Comparison of ENCODE assay signal across 19 mouse cellular contexts in the genomic region with DNA sequence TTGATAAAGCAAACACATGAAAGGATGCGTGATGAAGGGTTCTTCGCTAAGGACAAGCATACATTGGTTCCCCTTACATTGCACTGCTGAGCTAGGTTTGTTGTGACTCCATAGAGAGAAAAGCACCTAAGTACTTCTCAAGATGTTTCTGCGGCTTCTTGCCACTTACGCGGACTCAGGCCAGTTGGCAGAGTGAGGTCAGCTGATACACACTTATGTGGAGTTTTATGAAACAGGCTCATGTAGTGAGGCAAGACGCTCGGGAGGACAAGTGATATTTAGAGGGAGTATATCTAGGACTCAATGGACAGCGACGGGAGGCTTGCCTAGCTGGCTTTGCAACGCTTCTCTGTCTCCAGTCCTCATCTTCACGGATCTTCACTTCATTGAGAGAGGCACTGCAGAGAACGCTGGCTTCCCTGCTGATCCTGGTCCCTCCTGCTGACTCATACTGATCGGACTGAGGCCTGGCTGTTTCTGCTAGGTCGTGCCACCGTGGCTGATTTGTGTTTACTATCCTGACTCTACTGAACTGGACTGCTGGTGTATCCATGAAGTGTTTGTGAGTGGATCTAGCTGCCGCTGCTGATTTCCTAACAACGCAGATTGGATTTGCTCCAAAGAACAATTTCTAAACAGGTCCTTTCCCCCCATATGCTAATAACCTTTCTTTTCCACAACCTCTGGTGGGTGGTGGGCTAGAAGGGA.
A peak's percentile ranks its signal among the peaks of the same experiment; 100 is the strongest.
DNase-seq lines count a peak whose midpoint lies in the region; ATAC-seq and TF ChIP-seq lines count a peak whose summit lies in the region.
"Had no signal": no experiment of that assay in that cellular context is flagged by ENCODE, and none has a peak within 500 bp of the region (broad histone marks: within the 10 kb centered on the region; RNA-seq: fewer than 3 reads in every experiment).

No protein-coding gene starts in this region.

- peak overlapping the region; percentile 59; the same call in 1 of the 2 replicates for H3K27ac ChIP-seq in lung, embryonic 14.5 days (ENCODE audit: low read depth)
- no peak overlapping the region for H3K27ac ChIP-seq in neural tube, embryonic 15.5 days (replicated peaks)
- H3K27ac ChIP-seq: embryonic facial prominence, embryonic 15.5 days; forebrain, embryonic 15.5 days; hindbrain, embryonic 12.5 days; hindbrain, postnatal 0 days had no signal

- no peak overlapping the region for H3K9ac ChIP-seq in lung, embryonic 14.5 days
- H3K9ac ChIP-seq in neural tube, embryonic 15.5 days (replicated peaks) = no peak overlapping the region
- H3K9ac ChIP-seq: embryonic facial prominence, embryonic 15.5 days; forebrain, embryonic 15.5 days; heart, embryonic 12.5 days; hindbrain, embryonic 12.5 days had no signal

- H3K36me3 ChIP-seq in lung, embryonic 14.5 days (ENCODE audit: insufficient read depth) = no peaks in the 10 kb centered on the region
- H3K36me3 ChIP-seq in neural tube, embryonic 15.5 days = no peaks in the 10 kb centered on the region
- H3K36me3 ChIP-seq: embryonic facial prominence, embryonic 15.5 days; forebrain, embryonic 15.5 days; heart, embryonic 12.5 days; hindbrain, embryonic 12.5 days had no signal

- H3K4me2 ChIP-seq in lung, embryonic 14.5 days = no peak overlapping the region
- H3K4me2 ChIP-seq in neural tube, embryonic 15.5 days = no peak overlapping the region
- H3K4me2 ChIP-seq: embryonic facial prominence, embryonic 15.5 days; forebrain, embryonic 15.5 days; heart, embryonic 12.5 days; hindbrain, embryonic 12.5 days had no signal

- ATAC-seq in lung, embryonic 14.5 days (ENCODE audit: insufficient read depth) = peak; percentile 94
- ATAC-seq in neural tube, embryonic 15.5 days (ENCODE audit: low FRiP score) = no peak
- ATAC-seq: activated CD4-positive, CD25-positive, alpha-beta regulatory T cell, adult 4 months; forebrain, embryonic 15.5 days; hindbrain, postnatal 0 days had no signal

- no peak for TF ChIP-seq CTCF in lung, embryonic 14.5 days (IDR thresholded peaks at IDR 0.05; ENCODE audit: low read depth)

- 0 out of 2 replicates have a peak, but pooled peaks cover 3% of the 10 kb centered on the region for H3K4me1 ChIP-seq in lung, embryonic 14.5 days (ENCODE audit: insufficient read depth)
- no peaks in the 10 kb centered on the region for H3K4me1 ChIP-seq in neural tube, embryonic 15.5 days
- H3K4me1 ChIP-seq: embryonic facial prominence, embryonic 15.5 days; forebrain, embryonic 15.5 days; heart, embryonic 12.5 days; hindbrain, embryonic 12.5 days had no signal

- no peaks in the 10 kb centered on the region for H3K9me3 ChIP-seq in lung, embryonic 14.5 days (ENCODE audit: low read depth, low read length)
- H3K9me3 ChIP-seq in neural tube, embryonic 15.5 days (replicated peaks) = no peaks in the 10 kb centered on the region
- H3K9me3 ChIP-seq: embryonic facial prominence, embryonic 15.5 days; forebrain, embryonic 15.5 days had no signal

- no peak overlapping the region for H3K4me3 ChIP-seq in lung, embryonic 14.5 days (ENCODE audit: low read depth, low read length)
- no peak overlapping the region for H3K4me3 ChIP-seq in neural tube, embryonic 15.5 days (replicated peaks)
- H3K4me3 ChIP-seq: embryonic facial prominence, embryonic 15.5 days; erythroblast, embryonic 14.5 days; forebrain, embryonic 15.5 days; heart, embryonic 12.5 days; hindbrain, embryonic 12.5 days had no signal

- 52% methylated on average over 17 of the region's 17 CpGs for WGBS in lung, embryonic 14.5 days
- WGBS in neural tube, embryonic 15.5 days = 79% methylated on average over 17 of the region's 17 CpGs

- DNase-seq in adrenal gland, postnatal 14 days = peak; percentile 9
- no peak for DNase-seq in adrenal gland, postnatal 4 days (ENCODE audit: low spot score in 2 of 2)
- peak; percentile 89 for DNase-seq in lung, embryonic 14.5 days
- peak; percentile 71 for DNase-seq in lung, postnatal 10 days
- peak; percentile 51 to 78 for DNase-seq in lung, postnatal 4 days
- no peak for DNase-seq in B cell, adult 2 months
- DNase-seq: adrenal gland, postnatal 25 days; cerebellum, adult 2 months; cerebellum, postnatal 10 days; gastrocnemius, postnatal 10 days; heart, postnatal 4 days had no signal

- no peaks in the 10 kb centered on the region for H3K27me3 ChIP-seq in lung, embryonic 14.5 days (ENCODE audit: insufficient read depth, low read length)
- H3K27me3 ChIP-seq in neural tube, embryonic 15.5 days (replicated peaks) = no peaks in the 10 kb centered on the region
- H3K27me3 ChIP-seq: embryonic facial prominence, embryonic 15.5 days; forebrain, embryonic 15.5 days; hindbrain, embryonic 12.5 days had no signal

Comparison
In these comparisons a context has a peak if more than half of its experiments do, and no peak if none do; other contexts are left out.
1. DNase-seq: peak in adrenal gland, postnatal 14 days (single experiment), lung, embryonic 14.5 days (single experiment), lung, postnatal 10 days (single experiment) and lung, postnatal 4 days (2 of 2); none in adrenal gland, postnatal 4 days (0 of 2) and B cell, adult 2 months (0 of 2).